Mouse (Mus musculus): ENCODE measurements around the gene Nrsn2. TPM values are rescaled to one million over a fixed set of nuclear protein-coding genes. Genes with fewer than 3 reads are reported as not detected.
A peak's percentile ranks its signal among the peaks of the same experiment; 100 is the strongest.

Nrsn2 gene
- polyA plus RNA-seq (2016; fragmentation: Nextera tagmentation; extraction: Ambion mirVana) = 12.5 and 16.1 TPM in 2 replicates

DNA sequence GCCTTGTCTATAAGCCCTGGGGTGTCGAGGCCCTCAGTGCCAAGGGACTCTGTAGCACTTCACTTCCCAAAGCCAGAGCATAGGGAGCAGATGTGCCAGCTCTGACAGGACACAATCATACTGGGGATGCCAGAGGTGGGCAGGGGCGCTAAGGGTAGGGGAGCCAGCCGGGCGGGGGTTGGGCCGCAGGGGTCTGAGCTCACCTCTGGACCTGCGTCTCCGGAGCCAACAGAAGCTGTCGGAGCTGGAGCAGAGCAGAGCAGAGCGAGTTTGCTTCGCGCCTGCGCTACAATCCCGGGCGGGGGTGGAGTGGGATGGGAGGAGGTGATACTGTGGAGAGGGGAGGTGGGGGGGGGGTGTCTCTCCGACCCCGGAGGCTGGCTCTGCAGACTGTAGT is at the start of gene Nrsn2:
Gene Nrsn2, minus strand, starts transcription at position 294 of the 397 bp plus-strand sequence.
- no peaks in the 10 kb centered on the region for H3K36me3 ChIP-seq
- H3K9ac ChIP-seq (replicated peaks) = peak within 1 kb of the TSS; percentile 62
- H3K4me1 ChIP-seq = peaks cover 28% of the 10 kb centered on the region
- H3K4me2 ChIP-seq (replicated peaks) = peak within 1 kb of the TSS; percentile 50
- peak within 1 kb of the TSS; percentile 92 for H3K27ac ChIP-seq (replicated peaks)
- no peaks in the 10 kb centered on the region for H3K27me3 ChIP-seq
- peak within 1 kb of the TSS; percentile 38 for H3K4me3 ChIP-seq
- WGBS = 2% methylated on average over 16 of the region's 16 CpGs
- H3K9me3 ChIP-seq = no peaks in the 10 kb centered on the region
- ATAC-seq (ENCODE audit: low FRiP score, low read depth) = peak; percentile 78

DNA sequence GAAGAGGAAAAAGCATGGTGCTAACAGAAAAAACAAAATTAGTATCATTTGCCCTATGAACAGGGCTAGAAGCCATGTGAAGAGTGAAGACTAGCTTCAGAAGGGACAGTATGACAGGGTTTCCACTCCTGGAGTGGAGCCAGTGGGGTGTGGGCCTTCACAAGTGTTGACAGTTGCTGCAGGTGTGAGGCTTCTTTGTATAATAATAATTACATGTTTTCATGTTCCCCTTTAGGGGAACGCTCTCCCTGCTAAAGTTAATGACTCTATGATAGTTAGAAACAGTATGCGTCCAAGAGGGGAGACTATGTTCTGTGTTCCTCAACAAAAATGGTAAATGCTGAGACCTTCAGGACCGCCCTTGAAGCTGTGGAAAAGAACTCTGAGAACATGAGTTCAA is 39.3 kb upstream of the Nrsn2 start:
- Histone ChIP-seq H3K9ac (replicated peaks) (no peak overlapping the region; the same call in 1 of the 2 replicates), H3K27me3 (no peaks in the 10 kb centered on the region), H3K4me1 (peaks cover 27% of the 10 kb centered on the region), H3K36me3 (no peaks in the 10 kb centered on the region), H3K27ac (replicated peaks) (peak overlapping the region; percentile 97; the same call in 1 of the 2 replicates), H3K4me2 (replicated peaks) (peak overlapping the region; percentile 90; the same call in 1 of the 2 replicates), H3K9me3 (peaks cover 12% of the 10 kb centered on the region; the same call in 1 of the 2 replicates), H3K4me3 (no peak overlapping the region)
- WGBS = 95% methylated on average over 3 of the region's 3 CpGs
- no peak for ATAC-seq (ENCODE audit: low FRiP score, low read depth)

DNA sequence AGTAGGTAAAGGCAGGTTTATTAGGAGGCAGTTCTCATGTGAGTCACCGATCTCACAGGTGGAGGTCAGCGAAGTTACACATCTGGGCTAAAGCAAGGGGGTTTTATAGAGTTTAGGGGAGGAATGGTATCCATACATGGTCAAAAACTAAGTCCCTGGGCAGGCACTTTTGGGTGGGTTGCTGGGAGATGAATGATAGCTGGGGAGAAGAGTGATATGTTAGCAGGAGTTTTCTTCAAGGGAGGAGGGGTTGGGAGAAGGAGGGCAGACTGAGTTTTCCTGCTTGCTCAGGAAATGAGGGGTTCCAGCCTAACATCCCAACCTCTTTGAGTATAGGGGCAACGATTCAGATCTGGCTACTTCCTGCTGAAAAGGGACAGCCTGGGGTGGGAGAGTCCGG is 38.8 kb upstream of the Nrsn2 start, which contains the start of gene 6820408C15Rik:
Gene 6820408C15Rik, plus strand, starts transcription at position 301 of the 400 bp plus-strand sequence.
- H3K4me3 ChIP-seq = peak within 1 kb of the TSS; percentile 94
- no peak for ATAC-seq (ENCODE audit: low FRiP score, low read depth)
- H3K9ac ChIP-seq (replicated peaks) = peak within 1 kb of the TSS; percentile 97
- H3K36me3 ChIP-seq = no peaks in the 10 kb centered on the region
- H3K27ac ChIP-seq (replicated peaks) = peak within 1 kb of the TSS; percentile 97
- peaks cover 32% of the 10 kb centered on the region for H3K4me1 ChIP-seq
- H3K27me3 ChIP-seq = no peaks in the 10 kb centered on the region
- 35% methylated on average over 4 of the region's 4 CpGs for WGBS
- H3K4me2 ChIP-seq (replicated peaks) = peak within 1 kb of the TSS; percentile 90
- H3K9me3 ChIP-seq = peaks cover 12% of the 10 kb centered on the region; the same call in 1 of the 2 replicates

DNA sequence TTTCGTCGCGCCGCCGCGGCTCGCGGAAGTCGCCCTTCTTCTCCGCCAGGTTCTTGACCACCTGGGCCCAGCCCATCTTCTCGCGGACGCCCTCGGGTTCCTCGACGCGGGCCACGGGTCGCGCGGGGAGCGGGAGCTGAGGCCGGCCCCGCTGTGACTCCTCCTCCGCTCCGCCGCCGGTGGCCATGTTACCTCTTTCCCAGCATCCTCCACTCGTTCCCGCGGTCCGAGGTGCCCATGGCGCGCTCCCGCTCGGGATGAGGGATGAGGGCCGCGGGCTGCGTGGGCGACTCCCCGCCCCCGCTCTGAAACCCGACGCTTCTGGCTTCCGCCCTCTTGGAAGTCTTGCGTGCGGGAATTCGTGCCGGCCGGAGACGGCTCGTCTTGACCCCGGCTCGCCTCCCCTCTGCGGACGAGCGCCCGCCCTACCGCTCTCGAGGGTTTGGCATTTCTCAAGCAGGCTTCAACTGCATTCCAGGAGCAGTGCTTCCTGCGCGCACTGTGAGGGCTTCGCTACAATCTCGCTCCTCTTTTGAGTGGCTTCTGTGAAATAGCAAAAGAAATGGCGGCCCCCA is 38.2 kb upstream of the Nrsn2 start, which contains the start of gene Zcchc3:
Gene Zcchc3, minus strand, starts transcription at position 437 of the 575 bp plus-strand sequence.
- under 1% methylated on average over 65 of the region's 65 CpGs for WGBS

DNA sequence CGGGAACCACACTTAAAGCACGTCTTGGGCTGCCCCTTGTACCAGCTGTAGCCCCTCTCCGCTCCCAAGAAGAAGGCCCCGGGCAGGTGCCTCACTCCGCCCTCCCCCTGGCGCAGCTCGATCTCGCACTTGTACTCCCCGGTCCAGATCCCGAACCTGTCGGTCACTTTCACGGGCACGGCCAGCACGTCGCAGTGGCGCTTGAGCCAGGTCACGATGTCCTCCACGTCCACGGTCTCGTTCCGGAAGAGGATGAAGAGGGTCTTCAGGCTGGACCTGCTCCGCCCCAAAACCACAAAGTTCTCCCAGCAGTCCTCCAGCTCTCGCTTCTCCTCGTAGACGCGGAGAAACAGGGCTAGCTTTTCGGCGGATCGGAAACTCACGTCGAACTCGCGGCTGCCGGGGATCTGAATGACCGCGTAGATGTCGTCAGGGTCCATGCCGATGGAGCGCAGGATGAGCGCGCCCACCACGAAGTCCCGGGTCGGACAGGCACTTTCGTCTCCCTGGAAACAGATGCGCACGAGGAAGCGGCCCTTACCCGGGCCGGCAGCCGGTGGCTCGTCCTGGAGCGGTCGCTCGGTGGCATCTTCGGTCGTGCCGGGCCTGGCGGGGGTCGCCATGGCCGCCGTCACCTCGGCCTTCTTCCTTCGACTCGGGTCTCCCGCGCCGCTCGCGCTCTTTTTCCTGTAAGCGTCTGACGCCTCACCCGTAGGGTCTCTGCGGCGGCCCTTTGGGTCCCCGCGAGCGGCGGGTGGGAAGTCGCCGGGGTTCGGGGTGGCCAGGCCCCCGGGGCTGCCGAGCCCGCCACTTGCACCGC is 37.5 kb upstream of the Nrsn2 start:
- Histone ChIP-seq H3K27ac (replicated peaks) (peak overlapping the region; percentile 97), H3K9ac (replicated peaks) (peak overlapping the region; percentile 97), H3K27me3 (no peaks in the 10 kb centered on the region), H3K4me3 (peak overlapping the region; percentile 94), H3K4me2 (replicated peaks) (peak overlapping the region; percentile 90), H3K4me1 (peaks cover 43% of the 10 kb centered on the region), H3K9me3 (peaks cover 9% of the 10 kb centered on the region; the same call in 1 of the 2 replicates), H3K36me3 (no peaks in the 10 kb centered on the region)
- under 1% methylated on average over 83 of the region's 86 CpGs for WGBS
- peak; percentile 20; the same call in 1 of the 2 replicates for ATAC-seq (ENCODE audit: low FRiP score, low read depth)

More for the DNA sequence above, 38.2 kb upstream of the Nrsn2 start, which contains the start of gene Zcchc3:
- peaks cover 38% of the 10 kb centered on the region for H3K4me1 ChIP-seq
- peak within 1 kb of the TSS; percentile 94 for H3K4me3 ChIP-seq
- H3K9me3 ChIP-seq = peaks cover 9% of the 10 kb centered on the region; the same call in 1 of the 2 replicates
- ATAC-seq (ENCODE audit: low FRiP score, low read depth) = peak; percentile 68
- no peaks in the 10 kb centered on the region for H3K36me3 ChIP-seq
- H3K27ac ChIP-seq (replicated peaks) = peak within 1 kb of the TSS; percentile 97
- peak within 1 kb of the TSS; percentile 97 for H3K9ac ChIP-seq (replicated peaks)
- peak within 1 kb of the TSS; percentile 90 for H3K4me2 ChIP-seq (replicated peaks)
- no peaks in the 10 kb centered on the region for H3K27me3 ChIP-seq

DNA sequence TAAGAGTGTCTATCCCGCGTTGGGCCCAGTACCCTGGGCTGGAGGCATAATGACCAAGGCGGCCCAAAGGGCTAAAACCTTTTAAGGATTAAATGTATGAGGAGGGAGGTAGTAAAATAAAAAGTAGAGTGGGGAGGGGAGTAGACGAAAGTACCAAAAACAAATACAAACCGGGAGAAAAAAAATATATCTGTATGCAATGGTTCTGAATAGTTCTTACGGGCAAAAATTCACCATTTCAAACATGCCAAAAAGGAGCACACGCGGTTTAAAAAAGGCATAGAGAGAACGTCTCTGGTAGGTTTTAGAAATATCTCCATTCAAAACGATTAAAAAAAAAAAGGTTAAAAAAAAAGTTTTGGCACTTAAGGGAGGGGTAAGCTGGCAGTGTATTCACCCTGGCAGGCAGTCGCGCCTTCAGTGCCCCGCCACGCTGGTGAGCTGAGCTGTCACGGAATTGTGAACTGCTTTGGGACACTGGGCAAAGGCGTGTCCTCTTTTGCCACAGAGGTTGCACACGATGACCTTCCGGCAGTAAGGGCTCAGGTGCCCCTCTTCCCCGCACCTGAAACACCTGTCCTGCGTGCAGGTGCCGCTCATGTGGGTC is 36.8 kb upstream of the Nrsn2 start:
- Histone ChIP-seq H3K4me3 (peak overlapping the region; percentile 94), H3K9me3 (peaks cover 9% of the 10 kb centered on the region; the same call in 1 of the 2 replicates), H3K36me3 (no peaks in the 10 kb centered on the region), H3K9ac (replicated peaks) (peak overlapping the region; percentile 97), H3K27ac (replicated peaks) (peak overlapping the region; percentile 97), H3K4me2 (replicated peaks) (peak overlapping the region; percentile 90), H3K4me1 (peaks cover 43% of the 10 kb centered on the region), H3K27me3 (no peaks in the 10 kb centered on the region)
- no peak for ATAC-seq (ENCODE audit: low FRiP score, low read depth)
- WGBS = under 1% methylated on average over 21 of the region's 21 CpGs

DNA sequence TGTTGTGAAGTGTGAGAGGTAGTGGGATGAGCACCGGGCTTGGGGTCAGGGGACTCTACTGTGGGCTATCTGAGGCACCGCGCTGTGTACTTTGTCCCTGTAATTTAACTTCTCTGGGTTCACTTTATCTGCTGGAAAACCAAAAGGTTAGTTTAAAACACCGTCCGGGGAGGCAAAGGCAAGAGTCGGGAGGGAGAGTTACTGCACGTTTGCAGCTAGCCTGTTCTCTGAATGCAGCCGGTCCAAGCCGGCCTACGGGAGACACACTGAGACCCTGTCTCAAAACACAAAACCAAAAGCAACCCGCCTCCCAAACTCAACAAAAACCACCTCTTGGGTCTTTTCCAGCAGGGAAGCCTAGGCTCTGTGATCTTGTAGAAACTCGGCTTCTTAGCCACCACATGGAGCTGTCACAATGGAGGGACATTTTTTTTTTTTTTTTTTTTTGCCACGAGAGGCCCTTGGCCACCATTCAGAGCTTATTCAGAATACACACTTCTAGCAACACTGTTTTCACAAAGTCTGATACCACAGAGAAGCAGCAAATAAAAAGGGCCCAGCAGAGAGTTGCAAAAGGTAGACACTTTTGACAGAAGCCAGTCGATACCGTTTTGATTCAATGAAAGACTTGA is 36.2 kb upstream of the Nrsn2 start:
- peak overlapping the region; percentile 90 for H3K4me2 ChIP-seq (replicated peaks)
- peak overlapping the region; percentile 97 for H3K9ac ChIP-seq (replicated peaks)
- no peaks in the 10 kb centered on the region for H3K27me3 ChIP-seq
- no peak for ATAC-seq (ENCODE audit: low FRiP score, low read depth)
- no peaks in the 10 kb centered on the region for H3K36me3 ChIP-seq
- H3K4me3 ChIP-seq = peak overlapping the region; percentile 94
- peak overlapping the region; percentile 97 for H3K27ac ChIP-seq (replicated peaks)
- WGBS = 2% methylated on average over 15 of the region's 15 CpGs
- peaks cover 43% of the 10 kb centered on the region for H3K4me1 ChIP-seq
- H3K9me3 ChIP-seq = peaks cover 9% of the 10 kb centered on the region; the same call in 1 of the 2 replicates

DNA sequence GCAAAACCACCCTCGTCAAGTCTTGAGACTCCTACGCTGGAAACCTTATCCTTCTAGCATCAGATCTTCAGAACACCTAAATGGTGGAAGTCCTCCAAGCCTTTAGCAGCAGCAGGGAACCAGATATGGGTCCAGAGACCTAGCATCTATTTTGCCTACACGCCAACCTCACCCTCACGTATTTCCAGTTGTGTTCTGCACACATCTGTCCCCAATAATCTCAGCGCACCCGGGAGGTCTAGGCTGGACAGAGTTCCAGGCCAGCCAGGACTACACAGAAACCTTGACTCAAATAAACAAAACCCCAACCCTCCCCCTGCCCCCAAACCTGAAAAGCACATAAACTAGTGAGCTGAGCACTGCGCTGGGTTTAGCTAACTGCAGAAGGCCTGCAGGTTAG is 35.0 kb upstream of the Nrsn2 start:
- peak overlapping the region; percentile 90 for H3K4me2 ChIP-seq (replicated peaks)
- peak overlapping the region; percentile 33 for H3K4me3 ChIP-seq
- H3K27ac ChIP-seq (replicated peaks) = peak overlapping the region; percentile 97
- H3K36me3 ChIP-seq = no peaks in the 10 kb centered on the region
- under 1% methylated on average over 7 of the region's 7 CpGs for WGBS
- no peaks in the 10 kb centered on the region for H3K27me3 ChIP-seq
- H3K9me3 ChIP-seq = peaks cover 9% of the 10 kb centered on the region; the same call in 1 of the 2 replicates
- peaks cover 46% of the 10 kb centered on the region for H3K4me1 ChIP-seq
- peak overlapping the region; percentile 43 for H3K9ac ChIP-seq (replicated peaks)
- ATAC-seq (ENCODE audit: low FRiP score, low read depth) = no peak

DNA sequence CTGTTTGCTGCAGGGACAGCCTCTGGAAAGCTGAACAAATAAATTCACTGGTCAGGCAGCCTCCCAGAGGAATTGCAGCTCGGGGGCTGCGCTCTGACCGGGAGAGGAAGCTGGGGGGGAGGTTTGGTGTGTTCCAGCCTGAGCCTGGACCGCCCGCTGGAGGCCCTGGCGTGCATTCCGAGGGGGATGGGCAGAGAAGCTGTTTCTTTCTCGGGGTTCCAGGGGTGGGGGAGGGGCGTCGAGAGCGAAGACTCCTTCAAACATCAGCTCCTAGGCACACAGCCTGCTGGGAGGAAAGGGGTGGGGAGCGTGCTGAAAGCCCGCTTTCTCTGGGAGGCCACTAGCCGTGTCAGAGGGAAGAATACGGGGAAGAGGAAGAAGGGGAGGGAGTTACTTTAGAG is 34.5 kb upstream of the Nrsn2 start:
- Histone ChIP-seq H3K9me3 (peaks cover 5% of the 10 kb centered on the region; the same call in 1 of the 2 replicates), H3K36me3 (no peaks in the 10 kb centered on the region), H3K4me1 (peaks cover 49% of the 10 kb centered on the region), H3K4me3 (peak overlapping the region; percentile 33), H3K4me2 (replicated peaks) (peak overlapping the region; percentile 90), H3K27me3 (no peaks in the 10 kb centered on the region), H3K27ac (replicated peaks) (peak overlapping the region; percentile 97), H3K9ac (replicated peaks) (peak overlapping the region; percentile 43)
- ATAC-seq (ENCODE audit: low FRiP score, low read depth) = peak; percentile 72
- 2% methylated on average over 15 of the region's 15 CpGs for WGBS

DNA sequence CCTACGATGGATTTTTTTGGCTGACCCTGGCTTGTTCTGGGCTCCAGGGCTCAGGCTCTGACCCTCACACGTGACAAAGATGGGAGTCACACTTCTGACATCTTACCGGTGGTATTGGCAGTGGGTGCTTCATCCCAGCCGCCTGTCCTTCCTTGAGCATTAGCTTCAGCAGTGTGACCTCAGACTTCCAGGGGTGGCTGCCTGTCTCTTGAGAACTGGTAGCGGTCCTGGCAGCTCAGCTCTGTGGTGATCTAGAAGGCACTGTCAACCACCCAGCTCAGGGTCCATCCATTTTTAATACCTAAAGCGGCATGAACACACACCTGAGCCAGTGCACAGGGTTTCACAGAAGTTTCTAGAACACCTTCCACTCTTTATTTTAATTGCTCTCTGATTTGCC is 33.3 kb upstream of the Nrsn2 start:
- 81% methylated on average over 6 of the region's 6 CpGs for WGBS
- Histone ChIP-seq H3K4me3 (no peak overlapping the region), H3K36me3 (no peaks in the 10 kb centered on the region), H3K9me3 (no peaks in the 10 kb centered on the region), H3K27ac (replicated peaks) (peak overlapping the region; percentile 97), H3K4me1 (peaks cover 50% of the 10 kb centered on the region), H3K9ac (replicated peaks) (no peak overlapping the region), H3K4me2 (replicated peaks) (no peak overlapping the region), H3K27me3 (no peaks in the 10 kb centered on the region)
- ATAC-seq (ENCODE audit: low FRiP score, low read depth) = no peak

DNA sequence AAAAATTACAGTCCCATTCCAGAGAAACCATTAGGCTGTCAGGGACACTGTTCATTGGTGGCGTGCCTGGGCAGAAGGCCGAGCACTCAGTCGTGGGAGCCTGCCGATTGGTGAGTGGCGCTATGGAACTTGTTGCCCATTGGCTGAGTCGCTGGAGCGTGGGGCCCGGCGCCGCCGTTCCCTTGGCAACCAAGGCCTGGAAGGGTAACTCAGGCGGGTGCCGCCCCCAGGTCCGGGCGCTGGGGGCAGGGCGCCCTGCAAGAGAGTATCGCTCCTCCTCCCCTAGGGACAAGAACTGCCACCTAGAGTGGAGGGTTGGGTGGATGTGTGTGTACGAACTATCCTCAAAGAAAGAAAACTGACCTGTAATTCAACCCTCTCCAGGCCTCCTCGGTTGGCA is 29.7 kb upstream of the Nrsn2 start:
- no peaks in the 10 kb centered on the region for H3K36me3 ChIP-seq
- H3K4me1 ChIP-seq = peaks cover 35% of the 10 kb centered on the region
- ATAC-seq (ENCODE audit: low FRiP score, low read depth) = peak; percentile 93
- peak overlapping the region; percentile 52 for H3K4me2 ChIP-seq (replicated peaks)
- H3K27me3 ChIP-seq = no peaks in the 10 kb centered on the region
- peak overlapping the region; percentile 32 for H3K4me3 ChIP-seq
- H3K9ac ChIP-seq (replicated peaks) = no peak overlapping the region
- under 1% methylated on average over 19 of the region's 19 CpGs for WGBS
- peak overlapping the region; percentile 75 for H3K27ac ChIP-seq (replicated peaks)
- H3K9me3 ChIP-seq = no peaks in the 10 kb centered on the region
